Mouse (Mus musculus) frontal cortex, postnatal 14 days (tissue): ENCODE results near the gene Atp5d.

Experiments used
- DNase-seq, 2 experiments: peaks; one replicate each; pipeline ENCODE4 v3.0.0; 2022; ENCODE audit warnings: low spot score in 2 of 2

The Atp5d gene

GRCm38 (mm10) chr10:80179068-80180051, 40.9 kb downstream of the Atp5d start, which contains the start of gene Efna2:
Gene Efna2, plus strand, starts transcription at chr10:80179482.
- no peak for DNase-seq

DNA sequence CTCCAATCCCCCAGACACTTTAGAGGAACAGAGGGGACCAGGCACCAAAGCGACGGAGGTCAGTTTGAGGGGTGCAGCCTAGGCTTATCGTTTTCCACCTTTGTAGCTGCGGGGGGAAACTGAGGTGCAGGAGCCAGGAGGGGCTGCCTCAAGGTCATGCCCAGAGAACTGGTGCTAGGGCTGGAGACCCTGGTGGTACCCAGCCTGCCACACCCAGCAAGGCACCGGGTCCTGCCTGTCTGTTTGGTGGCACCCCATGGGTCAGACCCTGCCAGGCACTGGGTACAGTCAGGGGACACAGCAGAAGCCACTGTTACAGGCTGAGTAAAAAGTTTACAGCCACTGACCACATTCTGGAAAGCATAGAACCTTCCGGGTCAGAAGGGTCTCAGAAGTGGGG, 41.9 kb downstream of the Atp5d start:
- DNase-seq = no peak

DNA sequence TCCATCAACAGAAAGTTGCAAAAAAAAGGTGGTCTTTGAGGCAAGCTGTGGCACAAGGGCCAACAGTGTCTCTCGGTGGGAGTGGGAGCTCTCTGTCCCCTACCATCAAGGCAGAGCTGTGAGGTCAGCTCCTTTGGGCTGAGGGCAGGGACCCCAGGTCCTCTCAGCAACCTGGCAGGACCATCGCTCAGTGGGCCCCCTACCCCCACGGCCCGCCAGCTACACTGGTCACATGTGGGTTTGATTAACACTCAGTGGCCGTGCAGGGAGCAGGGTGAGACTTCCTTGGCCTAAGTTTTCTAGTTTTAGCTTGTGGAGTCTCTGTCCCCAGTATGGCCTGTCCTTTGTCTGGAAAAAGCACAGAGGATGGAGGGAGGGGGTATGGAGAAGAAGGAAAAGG, 42.4 kb downstream of the Atp5d start:
- DNase-seq = no peak

DNA sequence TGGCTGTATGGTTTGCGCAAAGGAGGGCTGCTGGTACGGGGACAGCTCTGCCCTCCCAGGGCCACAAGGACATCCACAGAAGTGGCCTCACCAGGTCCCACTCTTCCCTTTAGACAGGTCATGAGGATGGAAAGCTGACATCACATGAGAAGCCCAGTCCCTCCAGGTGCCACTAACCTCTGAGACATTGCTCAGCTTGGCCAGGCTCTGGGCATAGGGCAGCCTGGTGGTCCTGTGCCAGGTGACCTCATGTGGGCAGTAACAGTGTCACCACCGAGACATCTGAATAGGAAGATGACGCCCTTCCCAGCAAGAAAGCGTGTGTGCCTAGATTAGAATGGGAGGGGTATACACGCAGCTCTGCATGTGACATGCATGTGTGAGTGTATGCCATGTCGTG, 44.1 kb downstream of the Atp5d start:
- no peak for DNase-seq

GRCm38 (mm10) chr10:80186649-80187048, 48.2 kb downstream of the Atp5d start:
- no peak for DNase-seq

DNA sequence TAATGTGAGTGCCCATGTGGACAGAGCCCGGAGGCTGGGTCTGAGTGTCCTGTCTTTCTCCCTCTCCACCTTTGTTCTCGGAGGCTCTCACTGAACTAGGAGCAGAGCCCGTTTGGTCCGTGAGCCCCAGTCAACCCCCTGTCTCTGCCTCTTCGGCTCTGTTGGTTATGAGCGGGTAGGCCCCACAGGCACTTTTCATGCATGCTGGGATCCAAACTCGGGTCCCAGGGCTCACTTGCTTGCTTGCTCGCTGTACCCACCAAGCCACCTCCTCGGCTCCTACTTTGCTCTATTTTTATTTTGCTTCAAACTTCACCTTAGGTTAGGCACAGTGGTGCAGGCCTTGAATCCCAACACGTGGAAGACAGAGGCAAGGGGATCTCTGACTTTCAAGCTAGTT, 49.3 kb downstream of the Atp5d start:
- no peak for DNase-seq

DNA sequence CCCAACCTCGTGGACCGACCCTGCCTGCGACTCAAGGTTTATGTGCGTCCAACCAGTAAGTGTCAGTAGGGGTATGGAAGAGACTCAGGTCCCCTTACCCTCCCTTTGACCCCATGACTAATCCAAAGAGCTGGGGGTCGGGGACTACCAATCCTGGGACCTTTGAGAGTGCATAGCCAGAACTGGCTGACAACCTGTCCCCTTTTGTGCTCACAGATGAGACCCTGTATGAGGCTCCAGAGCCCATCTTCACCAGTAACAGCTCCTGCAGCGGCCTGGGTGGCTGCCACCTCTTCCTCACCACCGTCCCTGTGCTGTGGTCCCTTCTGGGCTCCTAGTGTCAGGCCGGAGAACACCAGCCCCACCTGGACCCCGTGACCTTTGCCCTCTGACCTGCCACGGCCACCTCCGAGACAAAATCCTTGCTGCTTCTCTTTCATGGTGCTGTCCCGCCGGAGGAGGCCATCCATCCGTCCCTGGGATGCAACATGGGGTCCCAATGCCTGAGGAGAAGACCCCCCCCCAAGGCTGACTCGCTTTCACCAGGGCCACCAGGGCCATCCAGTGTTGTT, 50.1 kb downstream of the Atp5d start:
- no peak for DNase-seq

DNA sequence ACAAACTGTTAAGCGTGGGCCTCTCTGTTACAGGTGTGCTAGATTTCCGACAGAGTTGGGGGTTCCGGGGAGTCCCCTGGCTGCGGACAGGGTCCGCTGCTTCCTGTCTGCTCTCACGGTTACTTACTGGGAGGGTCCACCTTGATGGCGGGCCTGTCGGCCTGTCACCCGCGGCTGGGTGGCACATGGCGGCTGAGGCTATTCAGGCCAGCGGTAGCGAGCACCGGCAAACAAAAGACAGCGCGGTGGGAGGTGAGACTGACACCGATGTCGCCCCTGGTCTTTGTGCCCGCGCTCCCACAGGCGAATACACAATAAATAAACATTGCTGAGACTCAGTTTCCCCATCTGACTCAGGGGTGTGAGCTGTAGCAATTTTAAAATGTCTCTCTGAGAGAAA, 51.6 kb downstream of the Atp5d start:
- no peak for DNase-seq

GRCm38 (mm10) chr10:80190491-80191051, 52.1 kb downstream of the Atp5d start:
- DNase-seq = no peak

GRCm38 (mm10) chr10:80193976-80194375, 55.5 kb downstream of the Atp5d start:
- DNase-seq = no peak

- no peak for DNase-seq
Observed at GRCm38 (mm10) chr10:80194441-80194840, 56.0 kb downstream of the Atp5d start.
